Mouse (Mus musculus): ENCODE results near the gene Tmem164.

GRCm38 (mm10) chrX:142703953-142704352, 22.7 kb downstream of the Tmem164 start:
- TF ChIP-seq POLR2A (IDR thresholded peaks at IDR 0.05; ENCODE audit: low read depth, low read length), result no peak
- TF ChIP-seq CTCF (conservative IDR thresholded peaks at IDR 0.05; ENCODE audit: insufficient read depth, insufficient read length, low read depth, low read length), result no peak

Data from kidney, adult 2 months (tissue).